Mouse (Mus musculus) heart, postnatal 36 days (tissue): Measurements from ENCODE around the gene Entpd6. TPM values are rescaled to one million over a fixed set of nuclear protein-coding genes. Genes with fewer than 3 reads are reported as not detected.

Experiments
- DNase-seq, 2 experiments: peaks; one replicate each; pipeline ENCODE4 v3.0.0; 2021 to 2022
- intact Hi-C: fragments of 180-260 bp; cut with DNase I; formaldehyde crosslinking; loops from one replicate; pipeline ENCODE4 v1.15.1; 2025
- total RNA-seq, 2 experiments: library from RNA; stranded (reverse); gene quantifications; 2 replicates each; pipeline ENCODE4 v1.2.3; 2021

Entpd6 gene
- 10 to 100 TPM; 14.3 to 16.0 TPM for total RNA-seq

GRCm38 (mm10) chr2:150748854-150749253 lies at the start of gene Entpd6:
Entpd6 (plus strand) TSS chr2:150749042.
- peak; percentile 94 for DNase-seq
- intact Hi-C loops, result loop anchor here (1.0 to 5.0 kb wide), 5 partner anchors 38 to 253 kb away; partner anchors contain the start of genes Apmap and Pygb

GRCm38 (mm10) chr2:150712167-150712674 lies 36.6 kb upstream of the Entpd6 start:
- intact Hi-C loops, result no loop called here
- DNase-seq, result no peak

- no peak for DNase-seq
- intact Hi-C loops, result no loop called here
Measured at GRCm38 (mm10) chr2:150735756-150736576, 12.9 kb upstream of the Entpd6 start.

GRCm38 (mm10) chr2:150737881-150738280 lies 11.0 kb upstream of the Entpd6 start:
- intact Hi-C loops, result no loop called here
- DNase-seq, result no peak

GRCm38 (mm10) chr2:150740145-150740841 lies 8.5 kb upstream of the Entpd6 start:
- intact Hi-C loops, result no loop called here
- no peak for DNase-seq

- no peak for DNase-seq
- intact Hi-C loops, result no loop called here
Measured at GRCm38 (mm10) chr2:150741405-150741804, 7.4 kb upstream of the Entpd6 start.

GRCm38 (mm10) chr2:150745016-150745415 lies 3.8 kb upstream of the Entpd6 start:
- intact Hi-C loops, result loop anchor here (5.0 kb wide), 1 partner anchor 257 kb away; no protein-coding TSS in a partner anchor
- no peak for DNase-seq

GRCm38 (mm10) chr2:150749283-150749682 lies 441 bp downstream of the Entpd6 start:
- intact Hi-C loops, result loop anchor here (2.0 to 5.0 kb wide), 4 partner anchors 38 to 253 kb away; partner anchors contain the start of genes Apmap and Pygb
- peak in 1 of 2 experiments; percentile 38 for DNase-seq

- no peak for DNase-seq
- intact Hi-C loops, result no loop called here
Measured at GRCm38 (mm10) chr2:150750129-150750979, 1.5 kb downstream of the Entpd6 start.

GRCm38 (mm10) chr2:150755016-150755415 lies 6.2 kb downstream of the Entpd6 start:
- DNase-seq, result no peak
- intact Hi-C loops, result no loop called here

GRCm38 (mm10) chr2:150761476-150761875 lies 12.6 kb downstream of the Entpd6 start:
- no peak for DNase-seq
- intact Hi-C loops, result no loop called here

GRCm38 (mm10) chr2:150765619-150766018 lies 16.8 kb downstream of the Entpd6 start:
- DNase-seq, result no peak
- intact Hi-C loops, result no loop called here

- no peak for DNase-seq
- intact Hi-C loops, result no loop called here
Measured at GRCm38 (mm10) chr2:150766083-150766862, 17.4 kb downstream of the Entpd6 start.

GRCm38 (mm10) chr2:150768678-150769077 lies 19.8 kb downstream of the Entpd6 start:
- no peak for DNase-seq
- intact Hi-C loops, result no loop called here

- DNase-seq, result peak; percentile 74
- intact Hi-C loops, result no loop called here
Measured at GRCm38 (mm10) chr2:150770747-150771146, 21.9 kb downstream of the Entpd6 start.

GRCm38 (mm10) chr2:150771169-150771568 lies 22.3 kb downstream of the Entpd6 start:
- intact Hi-C loops, result no loop called here
- no peak for DNase-seq

GRCm38 (mm10) chr2:150771996-150772395 lies 23.2 kb downstream of the Entpd6 start:
- intact Hi-C loops, result no loop called here
- DNase-seq, result no peak

- intact Hi-C loops, result no loop called here
- peak in 1 of 2 experiments; percentile 47 for DNase-seq
Measured at GRCm38 (mm10) chr2:150772466-150773119, 23.8 kb downstream of the Entpd6 start.

- intact Hi-C loops, result no loop called here
- DNase-seq, result no peak
Measured at GRCm38 (mm10) chr2:150782801-150783200, 34.0 kb downstream of the Entpd6 start.
